Mouse (Mus musculus) hindbrain, embryonic 11.5 days (tissue): Measurements from ENCODE around the gene Gstm5. TPM values are rescaled to one million over a fixed set of nuclear protein-coding genes. Genes with fewer than 3 reads are reported as not detected.

Experiments used
- ATAC-seq: fragments of 200-750 bp; cut with Nextera tagmentation; 2 replicates; pipeline ENCODE4 v1.8.0; 2017; ENCODE audit warnings: mild to moderate bottlenecking, moderate TSS enrichment, moderate library complexity; ENCODE audit not compliant: low FRiP score
- DNase-seq: peaks from one replicate; pipeline ENCODE4 v3.0.0-alpha.2; 2015; ENCODE audit warnings: low spot score
- H3K27ac ChIP-seq: fragments of 300-500 bp; sonication (generic); 2 replicates; pipeline ENCODE4 v1.5.1; 2014; ENCODE audit warnings: mild to moderate bottlenecking, low read depth, low read length
- H3K27me3 ChIP-seq: fragments of 300-500 bp; sonication (generic); 2 replicates; pipeline ENCODE4 v1.6.1; 2014; ENCODE audit warnings: mild to moderate bottlenecking, low read length, moderate library complexity, mixed read lengths; ENCODE audit not compliant: control insufficient read depth, insufficient read depth
- H3K36me3 ChIP-seq: fragments of 300-500 bp; sonication (generic); 2 replicates; pipeline ENCODE4 v1.6.1; 2014; ENCODE audit warnings: mild to moderate bottlenecking, low read length, moderate library complexity, mixed read lengths; ENCODE audit not compliant: control insufficient read depth, insufficient read depth
- H3K4me1 ChIP-seq: fragments of 300-500 bp; sonication (generic); replicated peaks from 2 replicates; pipeline ENCODE4 v1.6.1; 2014; ENCODE audit warnings: low read length, mixed read lengths; ENCODE audit not compliant: control insufficient read depth, insufficient read depth
- H3K4me2 ChIP-seq: fragments of 300-500 bp; sonication (generic); replicated peaks from 2 replicates; pipeline ENCODE4 v1.6.1; 2014; ENCODE audit warnings: mild to moderate bottlenecking, low read depth, low read length
- H3K4me3 ChIP-seq: fragments of 300-500 bp; sonication (generic); 2 replicates; pipeline ENCODE4 v1.5.1; 2014; ENCODE audit warnings: low read depth, low read length
- H3K9ac ChIP-seq: fragments of 300-500 bp; sonication (generic); 2 replicates; pipeline ENCODE4 v1.6.1; 2014; ENCODE audit warnings: low read depth, low read length
- H3K9me3 ChIP-seq: fragments of 300-500 bp; sonication (generic); 2 replicates; pipeline ENCODE4 v1.6.1; 2016; ENCODE audit warnings: low read length; ENCODE audit not compliant: control insufficient read depth
- WGBS: fragments of 180-500 bp; shearing (Covaris S2); extraction: QIAGEN DNeasy Blood & Tissue Kit; methylation state at CpG from one replicate; pipeline ENCODE4 v1.1.7; 2014; 5-methylcytosine and 5-hydroxymethylcytosine counted together
- polyA plus RNA-seq: library from polyadenylated mRNA; unstranded; fragments of >200 nt; fragmentation: Nextera tagmentation; extraction: Ambion mirVana; gene quantifications from 2 replicates; pipeline ENCODE4 v1.2.1, GENCODE M21; 2014

Gene Gstm5
- polyA plus RNA-seq, 1 experiment from 2014 or later: 261 TPM

DNA sequence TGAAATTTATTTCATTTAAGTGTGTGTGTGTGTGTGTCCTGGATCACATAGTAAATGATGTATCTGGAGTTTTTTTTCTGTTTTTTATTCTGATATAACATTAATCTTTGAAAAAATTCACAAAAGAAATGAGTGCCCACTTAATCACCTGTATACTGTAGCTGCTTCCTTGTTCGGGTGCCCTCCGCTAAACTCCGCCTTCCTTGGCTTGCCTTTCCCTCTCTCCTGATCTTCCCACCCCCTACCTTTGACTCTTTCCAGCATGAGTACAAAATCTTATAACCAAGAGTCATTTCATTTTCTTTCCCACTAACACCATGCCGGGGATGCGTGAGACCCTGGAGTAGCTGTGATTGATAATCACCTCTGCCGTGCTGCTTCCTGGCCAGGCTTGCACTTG is 36.5 kb downstream of the Gstm5 start:
- H3K36me3 ChIP-seq: no peaks in the 10 kb centered on the region
- H3K4me1 ChIP-seq: no peaks in the 10 kb centered on the region
- no peak overlapping the region for H3K27ac ChIP-seq
- peak; percentile 9 for ATAC-seq
- 80% methylated on average over 6 of the region's 6 CpGs for WGBS
- H3K4me3 ChIP-seq: no peak overlapping the region
- DNase-seq: no peak
- H3K9me3 ChIP-seq: no peaks in the 10 kb centered on the region
- no peaks in the 10 kb centered on the region for H3K27me3 ChIP-seq
- no peak overlapping the region for H3K9ac ChIP-seq
- H3K4me2 ChIP-seq: no peak overlapping the region

DNA sequence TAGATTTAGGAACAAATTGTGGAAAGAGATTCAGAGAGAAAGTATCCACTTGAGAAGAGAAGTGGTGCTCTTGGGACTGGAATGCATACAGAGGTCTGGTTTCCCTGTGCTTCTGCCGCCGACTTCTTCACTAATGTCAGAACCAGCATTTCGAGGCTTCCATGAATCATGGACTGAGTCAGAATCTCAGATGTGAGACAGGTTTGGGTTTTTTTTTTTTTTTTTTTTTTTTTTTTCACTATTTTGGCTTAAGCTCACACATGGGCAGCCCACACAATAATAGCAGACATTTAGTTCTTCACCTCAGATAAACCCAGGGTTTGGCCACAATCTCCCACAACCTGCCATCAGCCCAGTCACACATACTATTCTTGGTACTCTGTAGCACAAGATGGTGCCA is 39.6 kb downstream of the Gstm5 start:
- DNase-seq: no peak
- no peaks in the 10 kb centered on the region for H3K27me3 ChIP-seq
- ATAC-seq: no peak
- no peak overlapping the region for H3K9ac ChIP-seq
- no peak overlapping the region for H3K4me2 ChIP-seq
- no peaks in the 10 kb centered on the region for H3K4me1 ChIP-seq
- no peak overlapping the region for H3K27ac ChIP-seq
- no peaks in the 10 kb centered on the region for H3K36me3 ChIP-seq
- 85% methylated on average over 3 of the region's 3 CpGs for WGBS
- H3K4me3 ChIP-seq: no peak overlapping the region
- no peaks in the 10 kb centered on the region for H3K9me3 ChIP-seq

DNA sequence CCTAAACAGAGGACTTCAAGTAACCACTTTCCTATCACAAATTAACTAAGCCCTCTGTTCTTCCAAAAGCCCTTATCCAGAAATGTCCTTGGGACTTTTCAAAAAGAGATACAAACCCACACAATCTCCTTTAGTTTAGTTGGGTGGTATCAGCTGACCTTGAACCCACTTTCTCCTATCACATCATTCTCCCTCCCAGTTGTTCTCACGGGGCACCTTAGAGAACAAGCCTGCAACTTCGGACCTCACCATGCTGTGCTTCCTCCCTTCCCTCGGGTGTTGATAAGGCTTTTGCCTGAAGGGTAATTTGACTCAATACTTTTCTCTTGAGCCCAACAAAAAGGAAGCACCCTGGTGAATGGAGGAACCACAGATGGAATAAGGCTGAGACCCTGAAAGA is 40.3 kb downstream of the Gstm5 start:
- ATAC-seq (no peak), DNase-seq (no peak)
- H3K4me1 ChIP-seq: no peaks in the 10 kb centered on the region
- H3K4me2 ChIP-seq: no peak overlapping the region
- H3K27ac ChIP-seq: no peak overlapping the region
- H3K36me3 ChIP-seq: no peaks in the 10 kb centered on the region
- no peaks in the 10 kb centered on the region for H3K9me3 ChIP-seq
- 66% methylated on average over 3 of the region's 3 CpGs for WGBS
- no peak overlapping the region for H3K4me3 ChIP-seq
- no peaks in the 10 kb centered on the region for H3K27me3 ChIP-seq
- no peak overlapping the region for H3K9ac ChIP-seq

- H3K4me1 ChIP-seq: no peaks in the 10 kb centered on the region
- no peaks in the 10 kb centered on the region for H3K36me3 ChIP-seq
- no peak overlapping the region for H3K27ac ChIP-seq
- no peak overlapping the region for H3K9ac ChIP-seq
- no peaks in the 10 kb centered on the region for H3K9me3 ChIP-seq
- H3K4me3 ChIP-seq: no peak overlapping the region
- DNase-seq: peak; percentile 70
- no peak overlapping the region for H3K4me2 ChIP-seq
- 62% methylated on average over 3 of the region's 3 CpGs for WGBS
- H3K27me3 ChIP-seq: no peaks in the 10 kb centered on the region
- no peak for ATAC-seq
These were observed 43.8 kb downstream of the Gstm5 start for GRCm38 (mm10) chr3:107939403-107939802.

- H3K9me3 ChIP-seq: no peaks in the 10 kb centered on the region
- H3K4me3 ChIP-seq: no peak overlapping the region
- H3K9ac ChIP-seq: no peak overlapping the region
- DNase-seq (no peak), ATAC-seq (no peak)
- no peaks in the 10 kb centered on the region for H3K4me1 ChIP-seq
- no peaks in the 10 kb centered on the region for H3K27me3 ChIP-seq
- H3K27ac ChIP-seq: no peak overlapping the region
- H3K4me2 ChIP-seq: no peak overlapping the region
- 80% methylated on average over 4 of the region's 4 CpGs for WGBS
- H3K36me3 ChIP-seq: no peaks in the 10 kb centered on the region
These were observed 44.2 kb downstream of the Gstm5 start for GRCm38 (mm10) chr3:107939830-107940229.

- Histone ChIP-seq H3K9ac (no peak overlapping the region), H3K27ac (no peak overlapping the region), H3K9me3 (no peaks in the 10 kb centered on the region), H3K4me1 (no peaks in the 10 kb centered on the region), H3K4me2 (no peak overlapping the region), H3K36me3 (no peaks in the 10 kb centered on the region), H3K27me3 (no peaks in the 10 kb centered on the region), H3K4me3 (no peak overlapping the region)
- ATAC-seq (no peak), DNase-seq (no peak)
- 84% methylated on average over 7 of the region's 7 CpGs for WGBS
These were observed 44.9 kb downstream of the Gstm5 start for GRCm38 (mm10) chr3:107940524-107940923.

DNA sequence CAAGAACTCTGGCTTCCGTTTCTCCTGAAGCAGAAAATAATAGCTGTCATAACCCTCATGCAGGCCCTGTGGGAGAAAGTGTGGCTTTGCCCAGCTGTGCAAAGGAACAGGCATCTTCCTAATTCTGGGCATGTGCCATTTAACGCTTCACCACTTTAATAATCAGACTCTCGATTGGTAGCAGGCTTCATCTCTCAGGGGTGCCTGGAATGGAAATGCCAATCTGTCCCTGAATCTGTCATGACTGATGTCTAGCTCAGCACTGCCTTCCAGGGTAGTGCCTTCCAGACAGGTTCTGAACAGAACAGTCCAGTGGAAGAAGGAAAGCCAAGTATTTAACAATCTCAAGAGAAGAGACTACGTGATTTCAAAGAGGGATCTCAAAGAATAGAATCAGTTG is 45.6 kb downstream of the Gstm5 start:
- WGBS: 86% methylated on average over 4 of the region's 4 CpGs
- Histone ChIP-seq H3K4me1 (no peaks in the 10 kb centered on the region), H3K27ac (no peak overlapping the region), H3K27me3 (no peaks in the 10 kb centered on the region), H3K9me3 (no peaks in the 10 kb centered on the region), H3K36me3 (no peaks in the 10 kb centered on the region), H3K4me3 (no peak overlapping the region), H3K4me2 (no peak overlapping the region), H3K9ac (no peak overlapping the region)
- DNase-seq (no peak), ATAC-seq (no peak)

DNA sequence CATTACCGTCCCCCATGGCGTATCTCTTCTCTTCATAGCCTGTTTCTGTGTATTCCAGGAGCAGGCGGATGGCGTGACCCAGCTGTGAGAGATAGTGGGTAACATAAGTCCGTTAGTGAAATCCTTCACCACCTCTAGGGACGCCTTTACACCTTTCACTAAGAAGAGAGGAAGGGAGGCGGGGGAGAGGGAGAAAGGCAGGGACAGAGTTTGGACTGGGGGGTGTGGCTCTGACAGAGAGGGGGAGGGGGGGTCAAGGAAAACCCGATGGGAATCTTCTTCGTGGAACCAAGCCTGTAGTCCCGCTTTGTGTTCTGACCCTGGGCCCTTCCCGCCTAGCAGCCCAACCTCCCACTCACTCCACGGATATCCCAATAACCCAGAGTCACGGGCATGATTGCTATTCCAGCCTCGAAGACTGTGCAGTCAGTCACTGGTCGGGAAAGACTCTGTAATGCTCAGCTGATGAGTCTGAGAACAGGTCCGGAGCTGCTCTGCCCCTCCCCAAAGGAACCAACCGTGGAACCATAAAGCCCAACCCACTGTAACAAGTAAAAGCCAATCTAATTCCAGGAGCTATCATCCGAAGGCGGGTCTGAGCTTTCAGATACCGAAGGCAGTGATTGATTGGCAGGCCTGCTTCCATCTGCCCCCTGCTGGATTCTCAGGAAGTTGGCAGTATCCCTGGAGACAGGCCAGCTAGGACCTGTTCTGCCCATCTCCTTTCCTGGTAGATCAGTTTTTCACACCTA is 47.8 kb downstream of the Gstm5 start, which contains the start of gene Gstm6:
Gene Gstm6 (minus strand): TSS at position 511 of the 752 bp plus-strand sequence.
- Histone ChIP-seq H3K4me2 (peak within 1 kb of the TSS; percentile 32), H3K9ac (no peak within 1 kb of the TSS), H3K9me3 (no peaks in the 10 kb centered on the region), H3K4me3 (no peak within 1 kb of the TSS), H3K27me3 (no peaks in the 10 kb centered on the region), H3K27ac (no peak within 1 kb of the TSS), H3K4me1 (no peaks in the 10 kb centered on the region), H3K36me3 (no peaks in the 10 kb centered on the region)
- peak; percentile 61 for DNase-seq
- ATAC-seq: peak; percentile 77
- WGBS: 20% methylated on average over 20 of the region's 20 CpGs

DNA sequence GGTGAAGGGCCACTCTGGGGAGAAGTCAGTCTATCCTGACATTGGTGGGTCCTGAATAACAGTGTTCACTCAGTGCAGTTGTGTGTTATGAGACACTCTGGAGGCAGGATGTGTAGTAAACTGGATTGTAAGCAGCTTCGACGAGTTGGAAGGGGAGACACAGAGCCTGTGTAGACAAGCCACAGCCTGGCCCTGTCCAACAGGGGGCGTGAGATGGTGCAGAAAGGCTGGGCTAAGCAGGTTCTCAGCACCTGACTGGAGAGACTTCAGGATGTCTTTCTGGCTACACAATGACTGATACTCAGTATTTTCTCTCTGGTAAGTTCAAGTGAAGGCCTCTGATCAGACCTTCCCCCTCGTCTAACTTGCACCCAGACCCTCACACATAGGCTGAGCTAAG is 50.1 kb downstream of the Gstm5 start:
- DNase-seq: no peak
- Histone ChIP-seq H3K4me1 (no peaks in the 10 kb centered on the region), H3K36me3 (no peaks in the 10 kb centered on the region), H3K4me3 (no peak overlapping the region), H3K9ac (no peak overlapping the region), H3K27ac (no peak overlapping the region), H3K4me2 (no peak overlapping the region), H3K27me3 (no peaks in the 10 kb centered on the region), H3K9me3 (no peaks in the 10 kb centered on the region)
- ATAC-seq: no peak
- 58% methylated on average over 4 of the region's 4 CpGs for WGBS
